21 mouse cellular contexts compared by ENCODE assay signal in genomic region chr8:127344421-127344820, GRCm38 (mm10).
DNase-seq lines count a peak whose midpoint lies in the region; ATAC-seq lines count a peak whose summit lies in the region.
"Had no signal": no experiment of that assay in that cellular context is flagged by ENCODE, and none has a peak within 500 bp of the region (broad histone marks: within the 10 kb centered on the region; RNA-seq: fewer than 3 reads in every experiment).

No protein-coding gene starts in this region.

- peak overlapping the region; percentile 35; the same call in 1 of the 2 replicates for H3K27ac ChIP-seq in hindbrain, embryonic 12.5 days
- H3K27ac ChIP-seq in hindbrain, embryonic 14.5 days = no peak overlapping the region
- peak overlapping the region; percentile 15; the same call in 1 of the 2 replicates for H3K27ac ChIP-seq in midbrain, embryonic 12.5 days (replicated peaks)
- no peak overlapping the region for H3K27ac ChIP-seq in midbrain, embryonic 10.5 days (replicated peaks)
- H3K27ac ChIP-seq: embryonic facial prominence, embryonic 12.5 days; heart, embryonic 10.5 days; hindbrain, embryonic 15.5 days had no signal

- no peaks in the 10 kb centered on the region for H3K36me3 ChIP-seq in hindbrain, embryonic 12.5 days
- H3K36me3 ChIP-seq in hindbrain, embryonic 14.5 days (replicated peaks; ENCODE audit: control insufficient read depth, insufficient read depth) = no peaks in the 10 kb centered on the region
- H3K36me3 ChIP-seq in midbrain, embryonic 12.5 days = no peaks in the 10 kb centered on the region
- no peaks in the 10 kb centered on the region for H3K36me3 ChIP-seq in midbrain, embryonic 10.5 days
- H3K36me3 ChIP-seq: embryonic facial prominence, embryonic 12.5 days; heart, embryonic 10.5 days; hindbrain, embryonic 15.5 days had no signal

- no peaks in the 10 kb centered on the region for H3K27me3 ChIP-seq in hindbrain, embryonic 12.5 days
- H3K27me3 ChIP-seq in hindbrain, embryonic 14.5 days (ENCODE audit: control insufficient read depth, insufficient read depth, low read length) = no peaks in the 10 kb centered on the region
- H3K27me3 ChIP-seq in midbrain, embryonic 12.5 days = no peaks in the 10 kb centered on the region
- H3K27me3 ChIP-seq in midbrain, embryonic 10.5 days (ENCODE audit: low read depth, poor library complexity, severe bottlenecking) = no peaks in the 10 kb centered on the region
- H3K27me3 ChIP-seq: CH12.LX; embryonic facial prominence, embryonic 12.5 days; hindbrain, embryonic 15.5 days; Patski had no signal

- no peak overlapping the region for H3K9ac ChIP-seq in hindbrain, embryonic 12.5 days
- no peak overlapping the region for H3K9ac ChIP-seq in hindbrain, embryonic 14.5 days
- H3K9ac ChIP-seq in midbrain, embryonic 12.5 days (replicated peaks) = no peak overlapping the region
- H3K9ac ChIP-seq: embryonic facial prominence, embryonic 12.5 days; hindbrain, embryonic 15.5 days had no signal

- DNase-seq in hindbrain, embryonic 14.5 days (ENCODE audit: low spot score) = no peak
- no peak for DNase-seq in midbrain, embryonic 10.5 days (ENCODE audit: low spot score)
- DNase-seq in adrenal gland, adult 8-10 months = peak; percentile 8
- peak; percentile 44 to 52 for DNase-seq in adrenal gland, postnatal 36 days
- DNase-seq in heart, postnatal 25 days (ENCODE audit: low spot score) = no peak
- no peak for DNase-seq in left cerebral cortex, adult 11 months (ENCODE audit: low spot score)
- DNase-seq: cerebellum, adult 11-12 months; cerebellum, adult 9-10 months; cerebellum, postnatal 25 days; gastrocnemius, postnatal 10 days; heart, adult 18-20 months; heart, postnatal 10 days had no signal

- intact Hi-C loops in heart, postnatal 25 days (cut with DNase I) = no loop called here

- H3K4me2 ChIP-seq in hindbrain, embryonic 12.5 days (replicated peaks) = no peak overlapping the region
- H3K4me2 ChIP-seq in hindbrain, embryonic 14.5 days (replicated peaks) = no peak overlapping the region
- no peak overlapping the region for H3K4me2 ChIP-seq in midbrain, embryonic 12.5 days (replicated peaks)
- H3K4me2 ChIP-seq: embryonic facial prominence, embryonic 12.5 days; hindbrain, embryonic 15.5 days had no signal

- no peak for ATAC-seq in hindbrain, embryonic 12.5 days (ENCODE audit: low FRiP score)
- ATAC-seq in hindbrain, embryonic 14.5 days (ENCODE audit: low FRiP score) = no peak
- ATAC-seq in midbrain, embryonic 12.5 days (ENCODE audit: low FRiP score, low read depth) = no peak
- ATAC-seq: activated CD4-positive, CD25-positive, alpha-beta regulatory T cell, adult 4 months; forebrain, embryonic 16.5 days; Patski had no signal

- no peaks in the 10 kb centered on the region for H3K4me1 ChIP-seq in hindbrain, embryonic 12.5 days
- H3K4me1 ChIP-seq in hindbrain, embryonic 14.5 days (replicated peaks; ENCODE audit: control insufficient read depth, insufficient read depth, low read length) = 0 out of 2 replicates have a peak, but pooled peaks cover 3% of the 10 kb centered on the region
- 0 out of 2 replicates have a peak, but pooled peaks cover 2% of the 10 kb centered on the region for H3K4me1 ChIP-seq in midbrain, embryonic 12.5 days
- H3K4me1 ChIP-seq in midbrain, embryonic 10.5 days = peaks cover 4% of the 10 kb centered on the region; the same call in 1 of the 2 replicates

- H3K9me3 ChIP-seq in hindbrain, embryonic 12.5 days (replicated peaks) = no peaks in the 10 kb centered on the region
- H3K9me3 ChIP-seq in hindbrain, embryonic 14.5 days (ENCODE audit: control insufficient read depth, low read length) = no peaks in the 10 kb centered on the region
- H3K9me3 ChIP-seq in midbrain, embryonic 12.5 days = no peaks in the 10 kb centered on the region
- H3K9me3 ChIP-seq in midbrain, embryonic 10.5 days (replicated peaks) = no peaks in the 10 kb centered on the region
- H3K9me3 ChIP-seq: embryonic facial prominence, embryonic 12.5 days; heart, embryonic 10.5 days; hindbrain, embryonic 15.5 days had no signal

- 86% methylated on average over 3 of the region's 3 CpGs for WGBS in hindbrain, embryonic 12.5 days
- 89% methylated on average over 3 of the region's 3 CpGs for WGBS in hindbrain, embryonic 14.5 days
- 89% methylated on average over 3 of the region's 3 CpGs for WGBS in midbrain, embryonic 12.5 days
- WGBS in midbrain, embryonic 10.5 days = 91% methylated on average over 3 of the region's 3 CpGs

- H3K4me3 ChIP-seq in hindbrain, embryonic 12.5 days = no peak overlapping the region
- H3K4me3 ChIP-seq in hindbrain, embryonic 14.5 days (replicated peaks; ENCODE audit: low read length) = no peak overlapping the region
- no peak overlapping the region for H3K4me3 ChIP-seq in midbrain, embryonic 12.5 days
- H3K4me3 ChIP-seq in midbrain, embryonic 10.5 days = no peak overlapping the region
- H3K4me3 ChIP-seq: embryonic facial prominence, embryonic 12.5 days; heart, embryonic 10.5 days; hindbrain, embryonic 15.5 days had no signal

Comparison
In these comparisons a context has a peak if more than half of its experiments do, and no peak if none do; other contexts are left out.
1. H3K27ac ChIP-seq: peak in hindbrain, embryonic 12.5 days (single experiment) and midbrain, embryonic 12.5 days (single experiment); none in hindbrain, embryonic 14.5 days (single experiment) and midbrain, embryonic 10.5 days (single experiment).
2. DNase-seq: peak in adrenal gland, adult 8-10 months (single experiment) and adrenal gland, postnatal 36 days (2 of 2); none in hindbrain, embryonic 14.5 days (single experiment), midbrain, embryonic 10.5 days (single experiment), heart, postnatal 25 days (single experiment) and left cerebral cortex, adult 11 months (single experiment).